Mouse (Mus musculus) macrophage (primary cell): ENCODE results near the gene Gm2007. TPM values are rescaled to one million over a fixed set of nuclear protein-coding genes. Genes with fewer than 3 reads are reported as not detected.
"Not testable (repeated sequence)": the region's sequence is repeated elsewhere in the genome, so short reads cannot be mapped to it uniquely, and the experiment has no call there.

Source experiments
- H3K27ac ChIP-seq: fragments of 350-480 bp; formaldehyde crosslinking; 2 replicates; pipeline ENCODE4 v1.9.0; 2021
- H3K36me3 ChIP-seq: fragments of 350-480 bp; formaldehyde crosslinking; 2 replicates; pipeline ENCODE4 v1.9.0; 2021; ENCODE audit errors: inconsistent target
- H3K4me3 ChIP-seq: fragments of 350-480 bp; formaldehyde crosslinking; 2 replicates; pipeline ENCODE4 v1.9.0; 2021; ENCODE audit errors: inconsistent target
- H3K79me2 ChIP-seq: fragments of 350-480 bp; formaldehyde crosslinking; 2 replicates; pipeline ENCODE4 v1.9.0; 2021; ENCODE audit errors: inconsistent target
- WGBS: methylation state at CpG from one replicate; pipeline ENCODE4 v1.1.7; 2026; ENCODE audit warnings: inconsistent platforms; ENCODE audit not compliant: missing documents; 5-methylcytosine and 5-hydroxymethylcytosine counted together
- polyA plus RNA-seq: library from polyadenylated mRNA; stranded (reverse); fragments of 250-400 nt; gene quantifications from 3 replicates; pipeline ENCODE4 v1.2.4, GENCODE M21; 2018; ENCODE audit warnings: inconsistent platforms
- total RNA-seq, 78 experiments: library from RNA; depleted of rRNA; stranded (reverse); fragments of 250-400 nt; gene quantifications; 1 replicate in 9 of 78; 2 replicates in 24 of 78; 3 replicates in 43 of 78; 4 replicates in 2 of 78; pipeline ENCODE4 v1.2.4; 2018; ENCODE audit warnings: inconsistent platforms in 56 of 78

The Gm2007 gene
- not detected for total RNA-seq (2018; cell fraction: chromatin; rRNA removed)
- 10 to 100 TPM in 4 of 26 experiments, 1 to 10 TPM in 4, not detected in 18; 2.6 to 13.9 (median 9.6) TPM for total RNA-seq (2018; cell fraction: cytosol; rRNA removed)
- not detected for total RNA-seq (2018; cell fraction: nucleus; rRNA removed)
- not detected in 3 replicates for polyA plus RNA-seq

DNA sequence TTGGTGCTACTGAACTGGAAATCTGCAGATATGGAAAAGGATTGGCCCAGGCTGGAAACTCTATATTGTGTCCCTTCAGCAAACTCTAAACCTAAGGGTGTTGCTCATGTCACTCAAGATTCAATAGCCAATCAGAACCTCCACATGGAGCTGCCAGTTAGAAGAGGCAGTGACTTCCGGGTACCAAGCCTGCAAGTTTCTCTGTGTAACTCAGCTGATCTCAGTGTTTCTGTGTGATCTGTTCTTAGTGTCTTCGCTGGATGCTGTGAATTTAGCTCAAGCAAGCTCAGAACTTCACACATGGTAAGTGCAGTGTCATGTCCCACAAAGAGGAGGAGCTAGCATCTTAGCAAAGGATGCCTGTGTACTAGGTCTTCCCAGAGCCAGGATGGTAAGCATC, at the start of gene Gm2007:
TSS of gene Gm2007 (plus strand) at position 301 of the 400 bp plus-strand sequence.
- H3K27ac ChIP-seq, H3K79me2 ChIP-seq, H3K36me3 ChIP-seq, H3K4me3 ChIP-seq: not testable (repeated sequence)
- WGBS, result no CpG with 5 or more reads among the region's 2 CpGs

DNA sequence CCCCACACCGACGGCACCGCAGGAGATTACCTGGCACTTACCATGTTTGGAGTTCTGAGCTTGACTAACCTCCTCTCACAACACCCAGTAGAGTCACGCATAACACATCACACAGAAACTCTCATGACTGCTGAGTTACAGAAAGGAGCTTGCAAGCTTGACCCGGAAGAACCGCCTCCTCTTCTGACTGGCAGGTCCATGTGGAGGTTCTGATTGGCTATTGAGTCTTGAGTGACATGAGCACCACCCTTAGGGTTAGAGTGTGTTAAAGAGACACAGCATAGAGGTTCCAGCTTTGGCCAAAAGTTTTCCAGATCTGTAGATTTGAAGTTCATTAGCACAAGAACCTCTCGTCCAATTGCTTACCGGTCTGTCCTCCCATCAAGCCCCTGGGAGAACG, 37.8 kb upstream of the Gm2007 start, which contains the start of gene Zfp969:
TSS of gene Zfp969 (minus strand) at position 101 of the 400 bp plus-strand sequence.
- not testable (repeated sequence) for H3K4me3 ChIP-seq, H3K27ac ChIP-seq, H3K79me2 ChIP-seq, H3K36me3 ChIP-seq
- no CpG with 5 or more reads among the region's 9 CpGs for WGBS

DNA sequence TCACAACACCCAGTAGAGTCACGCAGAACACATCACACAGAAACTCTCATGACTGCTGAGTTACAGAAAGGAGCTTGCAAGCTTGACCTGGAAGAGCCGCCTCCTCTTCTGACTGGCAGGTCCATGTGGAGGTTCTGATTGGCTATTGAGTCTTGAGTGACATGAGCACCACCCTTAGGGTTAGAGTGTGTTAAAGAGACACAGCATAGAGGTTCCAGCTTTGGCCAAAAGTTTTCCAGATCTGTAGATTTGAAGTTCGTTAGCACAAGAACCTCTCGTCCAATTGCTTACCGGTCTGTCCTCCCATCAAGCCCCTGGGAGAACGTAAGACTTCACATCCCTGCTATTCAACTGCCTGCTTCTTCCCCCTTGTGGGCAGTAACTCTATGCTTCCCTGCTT, 59.7 kb downstream of the Gm2007 start, which contains the start of gene Gm14288:
TSS of gene Gm14288 (minus strand) at position 101 of the 400 bp plus-strand sequence.
- H3K79me2 ChIP-seq, result not testable (repeated sequence)
- WGBS, result no CpG with 5 or more reads among the region's 6 CpGs

More for the DNA sequence above, 59.7 kb downstream of the Gm2007 start, which contains the start of gene Gm14288:
- H3K36me3 ChIP-seq, H3K27ac ChIP-seq, H3K4me3 ChIP-seq: not testable (repeated sequence)

Other genes with a start within 250 kb of the Gm2007 start
- not detected in 3 replicates for gene Gm11007, start 97.6 kb upstream of the Gm2007 start, polyA plus RNA-seq
- gene Zfp969, start 37.9 kb upstream of the Gm2007 start, polyA plus RNA-seq, result not detected in 3 replicates
- 3.4 to 5.9 TPM (median 5.4 TPM) in 3 replicates for gene Gm14288, start 59.6 kb downstream of the Gm2007 start, polyA plus RNA-seq
- 4.4 to 13.2 TPM (median 9.9 TPM) in 3 replicates for gene Gm6710, start 127.7 kb downstream of the Gm2007 start, polyA plus RNA-seq
- 5.6 to 6.9 TPM (median 6.1 TPM) in 3 replicates for gene Zfp966, start 189.6 kb downstream of the Gm2007 start, polyA plus RNA-seq
- gene Gm2026, start 223.8 kb downstream of the Gm2007 start, polyA plus RNA-seq, result 4.2 to 15.2 TPM (median 6.5 TPM) in 3 replicates